Mouse (Mus musculus) forebrain, postnatal 0 days (tissue): ENCODE results near the gene 1700028P14Rik. TPM values are rescaled to one million over a fixed set of nuclear protein-coding genes. Genes with fewer than 3 reads are reported as not detected.
"Not testable (repeated sequence)": the region's sequence is repeated elsewhere in the genome, so short reads cannot be mapped to it uniquely, and the experiment has no call there.

Experiments
- ATAC-seq: fragments of 200-750 bp; cut with Nextera tagmentation; 2 replicates; pipeline ENCODE4 v1.8.0; 2017; ENCODE audit warnings: mild to moderate bottlenecking, moderate library complexity
- DNase-seq: peaks from one replicate; pipeline ENCODE4 v3.0.0-alpha.2; 2015
- H3K27ac ChIP-seq: fragments of 300-500 bp; sonication (generic); 2 replicates; pipeline ENCODE4 v1.5.1; 2014; ENCODE audit warnings: low read depth, mild to moderate bottlenecking, antibody characterized with exemption, low read length, moderate library complexity, mixed read lengths
- H3K27me3 ChIP-seq: fragments of 300-500 bp; sonication (generic); 2 replicates; pipeline ENCODE4 v1.6.1; 2014; ENCODE audit warnings: mild to moderate bottlenecking, low read length, mixed read lengths; ENCODE audit not compliant: insufficient read depth
- H3K36me3 ChIP-seq: fragments of 300-500 bp; sonication (generic); 2 replicates; pipeline ENCODE4 v1.6.1; 2014; ENCODE audit warnings: mild to moderate bottlenecking, moderate library complexity; ENCODE audit not compliant: insufficient read depth
- H3K4me1 ChIP-seq: fragments of 300-500 bp; sonication (generic); 2 replicates; pipeline ENCODE4 v1.6.1; 2014; ENCODE audit warnings: antibody characterized with exemption; ENCODE audit not compliant: insufficient read depth
- H3K4me2 ChIP-seq: fragments of 300-500 bp; sonication (generic); 2 replicates; pipeline ENCODE4 v1.6.1; 2014; ENCODE audit warnings: low read depth, mild to moderate bottlenecking, moderate library complexity
- H3K4me3 ChIP-seq: fragments of 300-500 bp; sonication (generic); 2 replicates; pipeline ENCODE4 v1.5.1; 2014; ENCODE audit warnings: low read depth, low read length, mixed read lengths
- H3K9ac ChIP-seq: fragments of 300-500 bp; sonication (generic); 2 replicates; pipeline ENCODE4 v1.6.1; 2014; ENCODE audit warnings: mild to moderate bottlenecking
- H3K9me3 ChIP-seq: fragments of 300-500 bp; sonication (generic); 2 replicates; pipeline ENCODE4 v1.6.1; 2016; ENCODE audit warnings: low read length
- CTCF ChIP-seq: sonication (generic); IDR thresholded peaks from 2 replicates; pipeline ENCODE4 v1.5.1; 2016; ENCODE audit warnings: antibody characterized with exemption, control low read depth, low read depth
- WGBS: fragments of 180-500 bp; shearing (Covaris S2); extraction: QIAGEN DNeasy Blood & Tissue Kit; methylation state at CpG from one replicate; pipeline ENCODE4 v1.1.7; 2014; 5-methylcytosine and 5-hydroxymethylcytosine counted together
- polyA plus RNA-seq: library from polyadenylated mRNA; unstranded; fragments of >200 nt; fragmentation: Nextera tagmentation; extraction: Ambion mirVana; gene quantifications from 2 replicates; pipeline ENCODE4 v1.2.1, GENCODE M21; 2015
- total RNA-seq: library from RNA; depleted of rRNA; stranded (reverse); fragments of >200 nt; gene quantifications from 2 replicates; pipeline ENCODE4 v1.2.3, GENCODE M21; 2014

Gene 1700028P14Rik
- total and polyA plus RNA-seq, 2 experiments from 2014 or later, result 0.29 to 3.8 TPM

GRCm38 (mm10) chr19:23686962-23687295, 34.3 kb upstream of the 1700028P14Rik start:
- Histone ChIP-seq H3K27ac (peak overlapping the region; percentile 90), H3K4me3 (peak overlapping the region; percentile 95), H3K9ac (peak overlapping the region; percentile 87), H3K4me1 (peaks cover 3% of the 10 kb centered on the region; the same call in 1 of the 2 replicates), H3K9me3 (no peaks in the 10 kb centered on the region), H3K27me3 (no peaks in the 10 kb centered on the region), H3K4me2 (peak overlapping the region; percentile 56), H3K36me3 (no peaks in the 10 kb centered on the region)
- no peak for DNase-seq
- no peak for TF ChIP-seq CTCF
- ATAC-seq, result peak; percentile 70
- 2% methylated on average over 14 of the region's 14 CpGs for WGBS

GRCm38 (mm10) chr19:23675656-23676055, 23.0 kb upstream of the 1700028P14Rik start:
- not testable (repeated sequence) for H3K4me3 ChIP-seq, H3K27me3 ChIP-seq, H3K27ac ChIP-seq, H3K4me2 ChIP-seq, H3K4me1 ChIP-seq, H3K36me3 ChIP-seq, H3K9ac ChIP-seq, H3K9me3 ChIP-seq, ATAC-seq, DNase-seq
- 91% methylated on average over 8 of the region's 8 CpGs for WGBS

GRCm38 (mm10) chr19:23673021-23673420, 20.4 kb upstream of the 1700028P14Rik start:
- H3K4me2 ChIP-seq, result no peak overlapping the region
- DNase-seq, result no peak
- no peak overlapping the region for H3K27ac ChIP-seq
- no peaks in the 10 kb centered on the region for H3K4me1 ChIP-seq
- no peak for TF ChIP-seq CTCF
- 68% methylated on average over 2 of the region's 2 CpGs for WGBS
- no peaks in the 10 kb centered on the region for H3K27me3 ChIP-seq
- H3K4me3 ChIP-seq, result no peak overlapping the region
- no peak overlapping the region for H3K9ac ChIP-seq
- no peak for ATAC-seq
- no peaks in the 10 kb centered on the region for H3K36me3 ChIP-seq
- peaks cover 3% of the 10 kb centered on the region; the same call in 1 of the 2 replicates for H3K9me3 ChIP-seq

- H3K4me3 ChIP-seq, result no peak overlapping the region
- no peak overlapping the region for H3K27ac ChIP-seq
- H3K9me3 ChIP-seq, result no peaks in the 10 kb centered on the region
- H3K27me3 ChIP-seq, result no peaks in the 10 kb centered on the region
- H3K9ac ChIP-seq, result no peak overlapping the region
- H3K36me3 ChIP-seq, result no peaks in the 10 kb centered on the region
- WGBS, result 55% methylated on average over 6 of the region's 6 CpGs
- H3K4me2 ChIP-seq, result no peak overlapping the region
- peak; percentile 32; the same call in 1 of the 2 replicates for ATAC-seq
- TF ChIP-seq CTCF, result no peak
- no peaks in the 10 kb centered on the region for H3K4me1 ChIP-seq
- no peak for DNase-seq
Measured at GRCm38 (mm10) chr19:23668142-23668655, 15.6 kb upstream of the 1700028P14Rik start.

GRCm38 (mm10) chr19:23664083-23664482, 11.5 kb upstream of the 1700028P14Rik start:
- no peak for TF ChIP-seq CTCF

GRCm38 (mm10) chr19:23658350-23658749, 5.7 kb upstream of the 1700028P14Rik start:
- WGBS, result 66% methylated on average over 4 of the region's 4 CpGs
- ATAC-seq, result peak; percentile 51; the same call in 1 of the 2 replicates
- Histone ChIP-seq H3K27me3 (no peaks in the 10 kb centered on the region), H3K9me3 (no peaks in the 10 kb centered on the region), H3K4me2 (no peak overlapping the region), H3K4me1 (no peaks in the 10 kb centered on the region), H3K27ac (no peak overlapping the region), H3K36me3 (no peaks in the 10 kb centered on the region), H3K4me3 (no peak overlapping the region), H3K9ac (no peak overlapping the region)
- no peak for TF ChIP-seq CTCF
- no peak for DNase-seq

More at GRCm38 (mm10) chr19:23664083-23664482, 11.5 kb upstream of the 1700028P14Rik start:
- WGBS, result 90% methylated on average over 7 of the region's 7 CpGs
- ATAC-seq (no peak), DNase-seq (no peak)
- Histone ChIP-seq H3K27ac (no peak overlapping the region), H3K4me2 (no peak overlapping the region), H3K9me3 (no peaks in the 10 kb centered on the region), H3K36me3 (no peaks in the 10 kb centered on the region), H3K4me1 (no peaks in the 10 kb centered on the region), H3K27me3 (no peaks in the 10 kb centered on the region), H3K4me3 (no peak overlapping the region), H3K9ac (no peak overlapping the region)

- 77% methylated on average over 12 of the region's 12 CpGs for WGBS
- TF ChIP-seq CTCF, result no peak
- ATAC-seq, result no peak
- no peaks in the 10 kb centered on the region for H3K27me3 ChIP-seq
- H3K4me2 ChIP-seq, result no peak overlapping the region
- H3K9ac ChIP-seq, result no peak overlapping the region
- no peaks in the 10 kb centered on the region for H3K9me3 ChIP-seq
- no peak overlapping the region for H3K27ac ChIP-seq
- no peak for DNase-seq
- H3K4me1 ChIP-seq, result no peaks in the 10 kb centered on the region
- H3K36me3 ChIP-seq, result no peaks in the 10 kb centered on the region
- H3K4me3 ChIP-seq, result no peak overlapping the region
Measured at GRCm38 (mm10) chr19:23657261-23657932, 4.8 kb upstream of the 1700028P14Rik start.
